Mouse (Mus musculus) gastrocnemius, postnatal 10 days (tissue): ENCODE measurements around the gene Vstm5. TPM values are rescaled to one million over a fixed set of nuclear protein-coding genes. Genes with fewer than 3 reads are reported as not detected.
"Not testable (repeated sequence)": the region's sequence is repeated elsewhere in the genome, so short reads cannot be mapped to it uniquely, and the experiment has no call there.

Experiments
- DNase-seq: peaks from one replicate; pipeline ENCODE4 v3.0.0; 2021; ENCODE audit warnings: mixed read lengths
- long read RNA-seq, 2 experiments: library from polyadenylated mRNA; stranded (forward); transcript quantifications; one replicate each; pipeline ENCODE4 v2.0.0; 2021
- total RNA-seq, 2 experiments: library from RNA; stranded (reverse); gene quantifications; 2 replicates each; pipeline ENCODE4 v1.2.3; 2021

Vstm5 gene
- total RNA-seq, result under 1 TPM; 0.25 to 0.47 TPM
- long read RNA-seq, experiment 1, partial matches to known transcripts, result 1 of 1 reads
- long read RNA-seq, experiment 1, other reads (novel, unspliced or antisense), result 0 of 1 reads
- long read RNA-seq, experiment 2, result 0 reads

DNA sequence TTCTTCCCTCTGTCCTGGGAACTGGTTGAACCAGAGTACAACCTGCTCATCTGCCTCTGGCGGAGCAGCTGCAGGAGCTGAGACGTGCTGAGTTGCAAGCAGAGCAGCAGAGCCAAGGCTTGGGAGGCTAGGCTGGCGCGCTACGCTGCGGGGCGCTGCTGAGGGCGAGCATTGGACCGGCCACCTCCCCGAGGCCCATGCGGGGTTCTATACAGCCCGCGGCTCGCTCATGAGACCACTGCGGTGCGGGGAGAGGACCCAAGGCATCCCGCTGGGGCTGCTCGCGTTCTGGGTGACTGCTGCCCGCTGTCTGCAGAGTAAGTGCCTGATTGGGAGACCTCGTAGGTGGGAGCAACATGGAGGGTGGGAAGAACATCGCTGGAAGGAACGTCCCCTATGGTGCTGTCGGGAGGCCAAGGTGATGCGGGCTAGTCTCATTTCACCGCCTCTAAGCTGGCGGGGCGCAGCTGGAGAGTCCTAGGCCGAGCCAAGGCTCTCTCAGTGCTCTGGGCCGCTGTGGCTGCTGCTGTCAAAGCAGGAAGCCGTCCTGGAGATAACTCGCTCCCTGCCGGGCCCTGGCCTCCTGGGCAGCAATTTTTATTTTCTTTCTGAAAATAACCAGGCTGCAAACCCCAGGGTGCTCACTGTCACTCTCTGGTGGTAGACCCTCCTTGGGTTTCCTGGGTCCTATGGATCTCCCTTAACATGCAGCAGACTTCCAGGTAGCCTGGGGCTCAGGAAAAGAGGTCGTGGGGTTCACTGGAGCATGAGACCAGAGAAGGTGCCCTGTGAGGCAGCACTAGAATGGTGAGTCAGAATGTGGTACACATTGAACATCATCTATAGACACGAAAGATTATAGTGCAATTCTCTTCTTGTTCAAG lies at the start of gene Vstm5:
TSS of gene Vstm5 (plus strand) at position 4 of the 884 bp plus-strand sequence.
- peak; percentile 40 for DNase-seq

- DNase-seq, result not testable (repeated sequence)
Observed at GRCm38 (mm10) chr9:15194806-15195205, 44.0 kb upstream of the Vstm5 start.

DNA sequence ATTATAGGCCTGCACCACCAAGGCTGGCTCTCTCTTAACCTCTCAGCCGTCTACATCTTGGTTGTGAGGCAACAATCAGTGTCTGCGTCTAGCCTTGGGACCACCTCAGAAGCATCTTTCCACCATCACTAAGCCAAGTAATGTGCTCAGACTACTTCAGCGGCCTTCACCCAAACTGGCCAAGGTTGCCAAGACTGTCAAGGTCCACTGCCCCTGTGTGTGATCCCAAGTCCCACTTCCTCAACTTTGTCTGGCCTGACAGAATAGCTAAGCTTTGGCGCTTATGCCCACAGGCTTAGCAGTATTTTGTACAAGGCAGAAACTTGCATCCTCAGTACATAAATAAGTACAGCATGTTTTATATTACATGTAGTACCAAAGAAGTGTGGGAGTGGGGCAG lies 32.2 kb upstream of the Vstm5 start:
- DNase-seq, result no peak

- no peak for DNase-seq
Observed at GRCm38 (mm10) chr9:15209320-15209719, 29.5 kb upstream of the Vstm5 start.

DNA sequence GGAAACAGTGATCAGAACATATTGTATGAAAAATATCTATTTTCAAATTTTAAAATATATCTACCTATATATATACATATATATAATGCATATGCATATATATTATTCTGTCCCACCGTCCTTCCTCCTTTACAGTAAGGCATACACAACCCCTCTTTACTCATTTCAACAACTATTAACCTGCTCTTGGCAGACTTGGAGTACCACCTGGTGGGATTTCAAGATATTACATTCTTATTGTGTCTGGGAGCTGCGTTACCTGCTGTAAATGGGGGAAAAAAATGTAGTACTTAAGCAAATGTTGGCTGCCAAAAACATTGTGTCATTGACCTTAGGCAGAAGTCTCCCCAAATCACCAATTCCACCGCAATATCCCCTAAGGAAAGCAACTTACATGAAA lies 27.0 kb upstream of the Vstm5 start:
- no peak for DNase-seq

GRCm38 (mm10) chr9:15213695-15214094 lies 25.1 kb upstream of the Vstm5 start:
- no peak for DNase-seq

DNA sequence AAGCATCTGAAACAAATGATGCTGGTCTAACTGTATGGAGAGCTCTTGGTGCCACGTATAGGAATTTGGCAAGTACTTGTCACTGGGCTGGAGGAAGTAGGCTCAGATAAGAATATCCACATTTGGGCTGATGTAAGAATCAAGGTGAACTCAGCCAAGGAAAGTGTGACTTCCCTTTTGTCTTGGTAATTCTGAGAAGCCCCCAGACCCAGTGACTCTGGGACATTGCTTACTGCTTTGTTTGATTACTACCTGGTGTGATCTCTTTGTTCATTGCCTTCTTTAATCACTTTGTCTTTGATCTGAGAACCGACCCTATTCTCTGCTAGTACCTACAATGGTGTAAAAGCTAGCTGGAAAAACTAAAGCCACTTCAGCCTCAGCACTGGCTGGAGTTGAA lies 13.9 kb upstream of the Vstm5 start:
- no peak for DNase-seq

DNA sequence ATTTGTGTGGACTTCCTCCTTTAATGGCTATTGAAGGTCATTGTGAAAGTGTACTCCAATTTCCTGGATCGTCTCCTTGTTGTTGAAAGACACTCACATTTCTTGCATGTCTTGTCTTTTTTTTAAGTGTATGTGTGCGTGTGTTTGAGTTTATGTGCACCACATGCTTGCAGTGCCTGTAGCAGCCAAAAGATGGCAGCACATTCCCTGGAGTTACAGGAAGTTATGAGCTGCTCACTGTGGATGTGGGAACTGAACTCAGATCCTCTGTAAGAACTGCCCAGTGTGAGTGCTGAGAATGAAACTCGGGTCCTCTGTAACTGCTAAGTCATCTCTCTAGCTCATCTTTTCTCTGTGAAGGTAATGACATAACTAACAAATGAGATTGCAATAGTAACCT lies 6.4 kb upstream of the Vstm5 start:
- no peak for DNase-seq

GRCm38 (mm10) chr9:15233604-15234003 lies 5.2 kb upstream of the Vstm5 start:
- no peak for DNase-seq

DNA sequence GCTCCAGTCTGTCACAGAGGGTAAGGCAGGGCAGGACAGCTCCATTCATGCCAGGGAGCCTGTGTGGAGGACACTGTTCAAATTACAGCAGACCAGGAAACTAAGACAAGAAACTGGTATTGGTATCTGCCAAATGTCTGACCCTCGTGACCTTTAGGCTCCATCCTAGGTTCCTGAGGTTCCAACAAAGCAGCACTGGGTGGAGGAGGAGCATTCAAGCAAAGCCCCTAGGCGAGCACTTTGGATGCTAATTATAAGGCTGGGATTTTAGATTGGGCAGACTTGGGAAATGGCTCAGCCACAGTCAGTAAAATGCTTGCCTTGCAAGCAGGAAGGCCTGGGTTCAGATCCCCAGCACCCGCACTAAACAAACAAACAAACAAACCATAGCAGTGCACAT lies 2.9 kb upstream of the Vstm5 start:
- no peak for DNase-seq

DNA sequence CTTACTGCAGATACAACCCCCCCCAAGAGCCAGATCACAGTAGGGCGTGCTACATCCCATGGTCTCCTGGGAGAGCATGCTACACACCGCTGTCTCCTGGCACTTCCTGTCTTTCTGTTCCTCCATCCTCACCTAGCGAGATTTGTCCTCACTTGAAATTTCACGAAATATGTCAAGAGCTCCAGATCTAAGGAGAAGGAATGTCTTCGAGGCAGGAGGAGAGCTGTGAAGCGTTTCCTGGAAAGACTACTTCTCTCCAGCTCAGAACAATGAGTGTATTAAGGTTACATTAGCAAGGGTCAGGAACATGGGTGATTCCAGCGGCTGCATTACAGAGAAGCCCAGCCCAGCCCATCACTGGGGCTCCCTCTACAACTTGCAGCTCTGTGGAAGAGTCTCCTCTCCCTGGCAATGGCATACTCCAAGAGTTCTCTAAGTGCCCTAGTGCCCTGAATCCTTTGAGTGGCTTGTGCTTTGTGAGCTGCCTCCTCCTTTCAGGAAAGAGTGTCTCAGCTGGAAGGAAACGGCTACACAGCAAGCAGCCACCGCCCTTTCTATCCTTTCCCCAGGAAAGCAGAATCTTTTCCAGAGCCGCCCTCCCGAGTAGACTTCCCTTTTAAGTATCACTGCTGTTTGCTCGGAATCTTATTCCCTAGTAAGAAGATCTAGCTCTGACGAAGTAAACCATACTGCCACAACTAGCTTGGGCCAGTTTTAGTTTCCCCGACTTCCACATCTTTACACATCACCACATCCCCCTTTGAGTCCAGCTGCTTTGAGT lies 1.1 kb upstream of the Vstm5 start:
- DNase-seq, result no peak

DNA sequence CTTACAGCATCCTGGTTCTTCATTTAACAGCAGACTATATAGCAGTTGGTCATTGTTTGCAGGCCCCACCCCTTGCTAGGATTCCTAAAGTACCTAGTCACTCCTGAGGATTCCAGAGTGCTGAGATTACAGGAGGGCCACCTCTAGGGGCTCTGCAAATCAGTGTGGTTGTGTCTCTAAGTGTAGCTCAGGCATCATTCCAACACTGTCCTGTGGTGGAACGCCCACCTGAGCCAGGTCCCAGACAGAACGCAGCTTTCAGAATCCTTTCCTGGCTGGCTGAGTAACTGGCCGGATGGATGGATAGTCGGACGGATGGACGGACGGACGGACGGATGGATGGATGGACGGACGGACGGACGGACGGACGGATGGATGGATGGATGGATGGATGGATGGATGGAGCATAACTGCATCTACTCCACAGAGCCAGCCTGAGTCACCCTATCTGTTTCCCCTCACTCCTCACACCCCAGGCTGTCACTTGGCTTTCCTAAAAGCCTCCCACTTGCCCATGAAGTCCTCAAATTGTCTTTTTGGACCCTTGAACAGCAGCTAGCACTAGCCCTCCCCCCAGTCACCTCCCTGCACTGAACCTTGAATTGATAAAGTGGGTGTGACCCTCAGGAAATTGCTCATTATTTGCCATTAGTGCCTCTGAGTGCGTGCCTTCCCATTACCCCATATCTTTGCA lies 401 bp upstream of the Vstm5 start:
- no peak for DNase-seq

DNA sequence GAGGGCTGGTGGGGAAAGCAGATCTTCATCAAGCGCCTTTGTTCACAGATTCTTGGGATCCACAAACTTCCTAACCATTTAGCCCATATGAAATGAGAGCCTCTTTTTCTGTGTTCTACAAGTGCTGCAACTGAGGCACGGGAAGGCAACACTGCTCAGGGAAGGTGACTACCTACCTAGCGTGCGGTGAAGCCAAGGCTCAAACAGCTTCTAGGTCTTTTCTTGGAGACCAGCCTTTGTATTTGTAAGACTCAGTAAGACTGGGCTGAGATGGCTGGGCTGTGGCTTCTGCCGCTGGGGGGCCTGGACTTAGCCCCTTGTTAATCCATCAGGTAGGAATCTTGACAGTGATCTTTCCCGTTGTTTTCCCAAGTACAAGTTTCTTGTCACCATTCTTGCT lies 1.2 kb downstream of the Vstm5 start:
- no peak for DNase-seq

DNA sequence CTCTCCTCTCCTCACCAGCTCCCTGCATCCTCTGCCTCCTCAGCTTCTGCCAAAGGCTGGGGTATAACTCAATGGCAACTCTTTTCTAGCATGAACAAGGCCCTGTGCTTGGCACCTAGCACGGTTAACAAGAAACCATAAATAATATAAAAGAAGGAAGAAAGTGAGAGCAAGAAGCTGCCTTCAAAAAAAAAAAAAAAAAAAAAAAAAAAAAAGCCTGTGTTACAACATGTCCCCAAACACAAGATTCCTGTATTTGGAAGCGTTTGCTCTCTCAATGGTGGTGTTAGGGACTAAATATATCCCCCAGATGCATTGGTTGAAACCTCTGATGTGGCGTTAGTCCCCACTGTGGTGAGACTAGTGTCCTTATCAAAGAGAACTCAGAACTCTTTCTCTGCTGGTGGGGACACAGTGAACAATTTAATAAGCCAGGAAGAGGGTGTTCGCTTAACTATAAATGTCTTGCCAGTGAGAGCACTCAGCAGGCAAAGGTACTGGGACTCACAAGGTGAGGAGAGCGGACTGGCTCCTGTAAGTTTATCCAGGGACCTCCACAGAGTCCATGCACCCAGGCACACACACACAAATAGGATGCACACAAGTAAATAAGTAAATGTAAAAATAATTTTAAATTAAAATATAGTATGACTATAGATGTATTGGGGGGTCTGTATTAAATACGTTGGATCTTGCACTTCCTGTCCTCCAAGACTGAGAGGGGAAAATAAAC lies 2.2 kb downstream of the Vstm5 start:
- no peak for DNase-seq

DNA sequence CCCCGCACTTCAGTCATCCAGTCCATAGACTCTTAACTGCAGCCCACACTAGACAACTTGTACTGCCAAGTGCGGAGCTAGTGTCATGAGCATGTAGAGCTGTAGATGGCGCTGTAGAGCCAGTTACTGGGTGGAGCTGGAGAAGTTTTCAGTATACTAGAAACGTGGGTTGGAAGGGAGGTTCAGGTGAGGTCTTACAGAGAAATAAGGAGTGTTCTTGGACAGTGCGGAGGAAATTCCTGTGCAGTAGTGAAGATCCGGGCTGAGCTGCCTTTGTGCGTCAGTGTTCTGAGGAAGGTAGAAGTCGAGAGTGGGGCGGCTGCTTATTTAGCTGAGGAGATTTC lies 2.7 kb downstream of the Vstm5 start:
- DNase-seq, result peak; percentile 45

GRCm38 (mm10) chr9:15242130-15242529 lies 3.3 kb downstream of the Vstm5 start:
- no peak for DNase-seq

DNA sequence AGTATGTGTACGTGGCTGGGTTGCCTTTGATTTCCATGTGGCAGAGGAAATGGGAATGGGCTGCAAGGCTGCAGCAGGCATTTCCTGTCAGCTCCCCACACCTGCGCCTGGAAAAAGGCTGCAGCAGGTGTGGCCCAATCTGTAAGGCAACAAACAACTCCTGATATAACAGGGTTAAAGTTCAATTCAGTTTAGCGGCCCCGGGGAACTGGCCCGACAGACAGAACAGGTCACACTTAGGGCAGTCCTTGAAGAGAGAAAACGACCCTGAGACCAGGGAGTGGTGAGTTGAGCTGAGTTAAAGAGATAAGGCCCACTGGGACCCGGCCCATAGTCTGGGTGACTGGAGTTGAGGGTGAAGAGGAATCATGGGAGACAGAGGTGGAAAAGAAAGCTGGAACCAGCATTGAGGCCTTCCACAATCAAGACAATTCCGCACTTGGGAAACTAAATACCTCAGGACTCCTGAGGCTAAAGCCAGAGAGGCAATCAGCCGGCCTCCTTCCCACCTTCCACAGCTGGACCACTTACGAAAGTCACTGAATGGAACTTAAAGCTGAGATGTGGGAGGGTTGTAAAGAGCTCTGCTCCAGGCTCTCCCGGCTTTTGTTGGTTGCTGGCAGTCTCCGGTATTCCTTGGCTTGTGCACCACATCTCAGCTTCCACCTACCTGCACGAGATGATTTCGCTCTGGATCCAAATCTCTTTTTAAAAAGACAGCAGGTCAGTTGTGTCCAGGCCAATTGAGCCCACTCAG lies 6.7 kb downstream of the Vstm5 start:
- DNase-seq, result no peak

DNA sequence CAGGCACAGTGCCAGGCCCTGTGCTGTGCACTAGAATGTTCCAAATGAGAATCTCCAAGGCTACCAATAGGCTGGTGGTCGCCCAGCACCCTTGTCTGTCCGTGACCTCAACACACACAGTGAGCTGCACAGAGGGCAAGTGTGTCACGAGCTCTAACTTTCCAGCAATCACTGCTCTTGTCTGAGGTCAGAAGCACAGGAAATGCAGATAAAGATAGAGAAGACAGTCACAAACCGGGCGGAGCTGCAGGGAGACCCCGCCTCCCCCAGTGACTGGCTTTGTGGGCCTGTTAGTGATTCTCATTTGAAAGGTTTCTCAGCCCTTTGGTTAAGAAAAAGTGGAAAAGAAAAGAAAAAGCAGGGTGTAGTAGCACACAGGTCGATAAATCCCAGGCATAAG lies 11.5 kb downstream of the Vstm5 start:
- no peak for DNase-seq

- no peak for DNase-seq
Observed at GRCm38 (mm10) chr9:15252196-15252595, 13.4 kb downstream of the Vstm5 start.

GRCm38 (mm10) chr9:15254501-15254900 lies 15.7 kb downstream of the Vstm5 start:
- DNase-seq, result no peak

DNA sequence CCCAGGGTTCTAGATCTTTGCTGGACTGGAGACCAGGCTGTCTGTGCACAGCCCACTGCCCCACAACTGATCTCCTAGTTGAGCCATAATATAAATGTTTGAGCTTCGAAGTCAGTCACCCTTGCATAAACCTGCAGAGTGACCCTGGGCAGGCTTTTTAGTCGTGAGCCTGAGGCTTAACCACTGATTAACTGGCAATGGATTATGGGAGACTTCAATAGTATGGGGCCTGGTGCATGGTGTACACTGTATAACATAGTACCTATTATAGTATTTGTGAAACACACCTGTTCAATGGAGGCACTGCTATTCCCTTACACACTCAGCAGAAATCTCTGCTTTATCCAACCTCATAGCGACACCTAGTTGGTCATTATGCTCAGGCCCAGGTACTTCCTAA lies 17.4 kb downstream of the Vstm5 start:
- no peak for DNase-seq
